Mouse (Mus musculus): ENCODE measurements around the gene Mki67. TPM values are rescaled to one million over a fixed set of nuclear protein-coding genes. Genes with fewer than 3 reads are reported as not detected.

Gene Mki67
- total and polyA plus RNA-seq, 3 experiments: 57.8 to 102 (median 73.1) TPM

DNA sequence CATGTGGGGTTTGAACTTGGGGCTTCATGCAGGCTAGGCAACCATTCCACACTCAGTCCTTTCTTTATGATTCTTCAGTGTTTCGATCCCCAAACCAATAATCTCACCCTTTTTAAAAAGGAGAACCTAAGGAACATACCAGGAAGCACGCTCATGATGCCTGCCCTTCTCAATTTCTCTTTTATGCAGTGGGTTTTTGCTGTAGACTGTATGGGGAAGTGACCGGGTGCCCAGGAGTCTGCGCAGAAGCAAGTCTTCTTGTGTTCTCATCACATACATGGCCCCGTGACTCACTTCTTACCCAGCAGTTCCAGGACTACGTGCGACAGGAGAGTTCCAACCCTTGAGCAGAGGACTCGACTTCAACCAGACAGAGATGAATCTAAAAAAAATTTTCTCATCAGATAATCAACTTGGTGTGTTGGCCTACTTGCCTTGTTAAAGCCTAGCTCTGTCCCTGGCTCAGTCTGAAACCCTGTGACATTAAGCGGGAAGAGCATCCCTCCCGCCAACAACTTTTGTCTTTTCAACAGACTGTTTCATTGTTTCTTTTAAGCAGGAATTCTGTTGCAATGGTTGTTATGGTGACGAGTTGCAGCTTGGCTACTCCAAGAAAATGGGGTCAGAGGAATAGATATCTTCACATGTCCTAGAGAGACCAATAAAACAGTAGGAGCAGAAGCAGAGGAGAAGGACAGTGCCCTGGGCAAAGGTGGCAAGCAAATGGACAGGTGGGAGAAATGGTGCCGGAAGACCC lies 42.8 kb upstream of the Mki67 start:
- in situ Hi-C loops (cut with MboI; ENCODE audit: low pct_ligation_motif_present, low pct_unique_long_range_greater_than_20kb, low sequenced_read_pairs): no loop called here
- TF ChIP-seq SIN3A (IDR thresholded peaks at IDR 0.05; ENCODE audit: low read length) (no peak), NRF1 (IDR thresholded peaks at IDR 0.05; ENCODE audit: low read depth, low read length) (no peak), EP300 (IDR thresholded peaks at IDR 0.05; ENCODE audit: low read length) (no peak), E2F4 (IDR thresholded peaks at IDR 0.05; ENCODE audit: insufficient replicate concordance, low read depth, low read length) (no peak), MEF2A (IDR thresholded peaks at IDR 0.05; ENCODE audit: borderline replicate concordance, low read depth, low read length) (no peak), KAT2A (IDR thresholded peaks at IDR 0.05; ENCODE audit: insufficient replicate concordance, low read length) (no peak), ZC3H11A (IDR thresholded peaks at IDR 0.05; ENCODE audit: low read depth, low read length) (no peak), MAZ (IDR thresholded peaks at IDR 0.05; ENCODE audit: low read depth, low read length) (no peak), RCOR1 (conservative IDR thresholded peaks at IDR 0.05; ENCODE audit: low read depth, low read length) (no peak), ZKSCAN1 (IDR thresholded peaks at IDR 0.05; ENCODE audit: borderline replicate concordance, low read depth, low read length) (no peak), CHD2 (IDR thresholded peaks at IDR 0.05; ENCODE audit: low read length) (no peak), BHLHE40 (IDR thresholded peaks at IDR 0.05; ENCODE audit: low read depth, low read length) (no peak), JUND (conservative IDR thresholded peaks at IDR 0.05; ENCODE audit: low read depth, low read length) (no peak), PAX5 (IDR thresholded peaks at IDR 0.05; ENCODE audit: low read length) (no peak), POLR2AphosphoS2 (IDR thresholded peaks at IDR 0.05; ENCODE audit: low read depth, low read length) (no peak), MAX (IDR thresholded peaks at IDR 0.05; ENCODE audit: low read length) (no peak), TBP (conservative IDR thresholded peaks at IDR 0.05; ENCODE audit: low read depth, low read length) (no peak), MXI1 (IDR thresholded peaks at IDR 0.05; ENCODE audit: low read depth, low read length) (no peak), JUN (IDR thresholded peaks at IDR 0.05; ENCODE audit: insufficient read depth, low read depth, low read length) (no peak), MYC (IDR thresholded peaks at IDR 0.05; ENCODE audit: low read depth, low read length) (no peak)
- H3K9ac ChIP-seq (ENCODE audit: insufficient read depth, low read depth): no peak overlapping the region
- H3K4me3 ChIP-seq (replicated peaks in 1 of 3; ENCODE audit: low read depth in 2 of 3, low read length in 2 of 3, poor library complexity in 1 of 3): no peak overlapping the region
- H3K27me3 ChIP-seq (replicated peaks): peaks cover 91% of the 10 kb centered on the region
- peaks cover 2% of the 10 kb centered on the region for H3K9me3 ChIP-seq (replicated peaks; ENCODE audit: low read length)
- H3K27ac ChIP-seq (ENCODE audit: insufficient read depth, low read depth): no peak overlapping the region
- DNase-seq (ENCODE audit: extremely low read depth): no peak
- no peak overlapping the region for H3K4me2 ChIP-seq (ENCODE audit: insufficient read depth, low read depth, poor library complexity, severe bottlenecking)
- dilution Hi-C loops (cut with MboI; ENCODE audit: extremely low pct_ligation_motif_present, extremely low pct_unique_long_range_greater_than_20kb, low sequenced_read_pairs): no loop called here
- H3K79me2 ChIP-seq (replicated peaks; ENCODE audit: control insufficient read depth, extremely low read depth, insufficient read depth, poor library complexity, severe bottlenecking): no peaks in the 10 kb centered on the region
- no peaks in the 10 kb centered on the region for H3K4me1 ChIP-seq (ENCODE audit: control insufficient read depth in 1 of 2, insufficient read depth in 2 of 2)
- H3K36me3 ChIP-seq (replicated peaks in 1 of 2; ENCODE audit: control insufficient read depth in 1 of 2, insufficient read depth in 1 of 2, low read length in 1 of 2): no peaks in the 10 kb centered on the region

DNA sequence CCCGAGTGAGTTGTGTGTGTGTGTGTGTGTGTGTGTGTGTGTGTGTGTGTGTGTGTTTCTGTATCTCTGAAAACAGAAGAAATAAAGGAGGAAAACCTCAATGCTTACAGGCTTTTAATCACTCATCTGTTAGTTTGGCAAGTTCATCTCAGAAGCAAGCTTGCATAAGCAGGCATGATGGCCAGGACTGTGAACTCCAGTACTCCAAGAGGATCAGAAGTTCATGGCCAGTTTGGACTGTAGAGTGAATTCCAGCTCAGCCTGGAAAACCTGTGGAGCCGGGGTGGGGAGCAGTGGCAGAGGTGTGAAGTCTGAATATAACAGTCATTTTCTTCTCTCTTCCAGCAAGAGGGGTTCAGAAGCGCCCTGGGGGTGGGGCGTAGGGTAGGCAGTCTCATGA lies 42.0 kb upstream of the Mki67 start:
- TF ChIP-seq TCF12 (IDR thresholded peaks at IDR 0.05; ENCODE audit: low read depth, low read length) (no peak), SIN3A (IDR thresholded peaks at IDR 0.05; ENCODE audit: low read length) (no peak), EP300 (IDR thresholded peaks at IDR 0.05; ENCODE audit: low read length) (no peak), MAZ (IDR thresholded peaks at IDR 0.05; ENCODE audit: low read depth, low read length) (no peak), ZNF384 (IDR thresholded peaks at IDR 0.05; ENCODE audit: low read depth, low read length) (no peak), MXI1 (IDR thresholded peaks at IDR 0.05; ENCODE audit: low read depth, low read length) (no peak), IRF4 (IDR thresholded peaks at IDR 0.05; ENCODE audit: low read depth, low read length) (no peak)
- no peaks in the 10 kb centered on the region for H3K79me2 ChIP-seq (replicated peaks; ENCODE audit: control insufficient read depth, extremely low read depth, insufficient read depth, poor library complexity, severe bottlenecking)
- H3K9me3 ChIP-seq (replicated peaks; ENCODE audit: low read length): peaks cover 2% of the 10 kb centered on the region
- no peak for DNase-seq (ENCODE audit: extremely low read depth)
- no peak overlapping the region for H3K27ac ChIP-seq (ENCODE audit: insufficient read depth, low read depth)
- H3K4me3 ChIP-seq (replicated peaks in 1 of 3; ENCODE audit: low read depth in 2 of 3, low read length in 2 of 3, poor library complexity in 1 of 3): no peak overlapping the region
- no peak overlapping the region for H3K4me2 ChIP-seq (ENCODE audit: insufficient read depth, low read depth, poor library complexity, severe bottlenecking)
- dilution Hi-C loops (cut with MboI; ENCODE audit: extremely low pct_ligation_motif_present, extremely low pct_unique_long_range_greater_than_20kb, low sequenced_read_pairs) (no loop called here), in situ Hi-C loops (cut with MboI; ENCODE audit: low pct_ligation_motif_present, low pct_unique_long_range_greater_than_20kb, low sequenced_read_pairs) (no loop called here)
- no peak overlapping the region for H3K9ac ChIP-seq (ENCODE audit: insufficient read depth, low read depth)
- H3K36me3 ChIP-seq (replicated peaks in 1 of 2; ENCODE audit: control insufficient read depth in 1 of 2, insufficient read depth in 1 of 2, low read length in 1 of 2): no peaks in the 10 kb centered on the region
- H3K27me3 ChIP-seq (replicated peaks): peaks cover 91% of the 10 kb centered on the region
- no peaks in the 10 kb centered on the region for H3K4me1 ChIP-seq (ENCODE audit: control insufficient read depth in 1 of 2, insufficient read depth in 2 of 2)

All from CH12.LX (cell line).